Mouse (Mus musculus): Measurements from ENCODE around the gene Gm17535. TPM values are rescaled to one million over a fixed set of nuclear protein-coding genes. Genes with fewer than 3 reads are reported as not detected.
A peak's percentile ranks its signal among the peaks of the same experiment; 100 is the strongest.
"Not testable (repeated sequence)": the region's sequence is repeated elsewhere in the genome, so short reads cannot be mapped to it uniquely, and the experiment has no call there.

The Gm17535 gene
- total and polyA plus RNA-seq, 3 experiments = not detected

DNA sequence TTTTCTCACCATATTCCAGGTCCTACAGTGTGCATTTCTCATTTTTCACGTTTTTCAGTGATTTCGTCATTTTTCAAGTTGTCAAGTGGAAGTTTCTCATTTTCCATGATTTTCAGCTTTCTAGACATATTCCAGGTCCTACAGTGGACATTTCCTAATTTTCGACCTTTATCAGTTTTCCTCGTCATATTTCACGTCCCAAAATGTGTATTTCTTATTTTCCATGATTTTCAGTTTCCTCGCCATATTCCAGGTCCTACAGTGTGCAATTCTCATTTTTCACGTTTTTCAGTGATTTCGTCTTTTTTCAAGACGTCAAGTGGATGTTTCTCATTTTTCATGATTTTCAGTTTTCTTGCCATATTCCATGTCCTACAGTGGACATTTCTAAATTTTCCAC is 7.2 kb upstream of the Gm17535 start:
- H3K4me1 ChIP-seq (ENCODE audit: control insufficient read depth in 1 of 2, insufficient read depth in 2 of 2); H3K27me3 ChIP-seq (replicated peaks); H3K4me2 ChIP-seq (ENCODE audit: insufficient read depth, low read depth, poor library complexity, severe bottlenecking); H3K4me3 ChIP-seq (replicated peaks in 1 of 3; ENCODE audit: low read depth in 2 of 3, low read length in 2 of 3, poor library complexity in 1 of 3); H3K9ac ChIP-seq (ENCODE audit: insufficient read depth, low read depth); H3K79me2 ChIP-seq (replicated peaks; ENCODE audit: control insufficient read depth, extremely low read depth, insufficient read depth, poor library complexity, severe bottlenecking); DNase-seq (ENCODE audit: extremely low read depth); H3K27ac ChIP-seq (ENCODE audit: insufficient read depth, low read depth); H3K9me3 ChIP-seq (replicated peaks; ENCODE audit: low read length); in situ Hi-C loops (cut with MboI; ENCODE audit: low pct_ligation_motif_present, low pct_unique_long_range_greater_than_20kb, low sequenced_read_pairs); H3K36me3 ChIP-seq (replicated peaks in 1 of 2; ENCODE audit: control insufficient read depth in 1 of 2, insufficient read depth in 1 of 2, low read length in 1 of 2); dilution Hi-C loops (cut with MboI; ENCODE audit: extremely low pct_ligation_motif_present, extremely low pct_unique_long_range_greater_than_20kb, low sequenced_read_pairs): not testable (repeated sequence)
- TF ChIP-seq CTCF (conservative IDR thresholded peaks at IDR 0.05 in 1 of 2, IDR thresholded peaks at IDR 0.05 in 1 of 2; ENCODE audit: low read depth in 2 of 2, low read length in 2 of 2) = peak in 1 of 2 experiments; percentile 43; a peak in 1 of 4 replicates

GRCm38 (mm10) chr9:3029276-3030000 is 5.0 kb upstream of the Gm17535 start:
- DNase-seq (ENCODE audit: extremely low read depth); in situ Hi-C loops (cut with MboI; ENCODE audit: low pct_ligation_motif_present, low pct_unique_long_range_greater_than_20kb, low sequenced_read_pairs); H3K4me1 ChIP-seq (ENCODE audit: control insufficient read depth in 1 of 2, insufficient read depth in 2 of 2); H3K4me2 ChIP-seq (ENCODE audit: insufficient read depth, low read depth, poor library complexity, severe bottlenecking); H3K36me3 ChIP-seq (replicated peaks in 1 of 2; ENCODE audit: control insufficient read depth in 1 of 2, insufficient read depth in 1 of 2, low read length in 1 of 2); H3K9ac ChIP-seq (ENCODE audit: insufficient read depth, low read depth); H3K79me2 ChIP-seq (replicated peaks; ENCODE audit: control insufficient read depth, extremely low read depth, insufficient read depth, poor library complexity, severe bottlenecking); dilution Hi-C loops (cut with MboI; ENCODE audit: extremely low pct_ligation_motif_present, extremely low pct_unique_long_range_greater_than_20kb, low sequenced_read_pairs); H3K27ac ChIP-seq (ENCODE audit: insufficient read depth, low read depth); H3K9me3 ChIP-seq (replicated peaks; ENCODE audit: low read length); H3K4me3 ChIP-seq (replicated peaks in 1 of 3; ENCODE audit: low read depth in 2 of 3, low read length in 2 of 3, poor library complexity in 1 of 3); H3K27me3 ChIP-seq (replicated peaks): not testable (repeated sequence)
- TF ChIP-seq CTCF (conservative IDR thresholded peaks at IDR 0.05 in 1 of 2, IDR thresholded peaks at IDR 0.05 in 1 of 2; ENCODE audit: low read depth in 2 of 2, low read length in 2 of 2) = 0 out of 4 replicates have a peak, but pooled peaks of 1 of the 2 experiments have one; percentile 16

- peak; percentile 94 for DNase-seq (ENCODE audit: extremely low read depth)
Observed at GRCm38 (mm10) chr9:3030677-3031318, 3.6 kb upstream of the Gm17535 start.

GRCm38 (mm10) chr9:3036577-3036976 is 2.2 kb downstream of the Gm17535 start, which contains the start of gene Gm10715:
Gm10715 (plus strand) TSS chr9:3036877.
- H3K27me3 ChIP-seq (replicated peaks); H3K4me3 ChIP-seq (replicated peaks in 1 of 3; ENCODE audit: low read depth in 2 of 3, low read length in 2 of 3, poor library complexity in 1 of 3); H3K4me1 ChIP-seq (ENCODE audit: control insufficient read depth in 1 of 2, insufficient read depth in 2 of 2); in situ Hi-C loops (cut with MboI; ENCODE audit: low pct_ligation_motif_present, low pct_unique_long_range_greater_than_20kb, low sequenced_read_pairs); H3K9me3 ChIP-seq (replicated peaks; ENCODE audit: low read length); dilution Hi-C loops (cut with MboI; ENCODE audit: extremely low pct_ligation_motif_present, extremely low pct_unique_long_range_greater_than_20kb, low sequenced_read_pairs); H3K79me2 ChIP-seq (replicated peaks; ENCODE audit: control insufficient read depth, extremely low read depth, insufficient read depth, poor library complexity, severe bottlenecking); H3K9ac ChIP-seq (ENCODE audit: insufficient read depth, low read depth); DNase-seq (ENCODE audit: extremely low read depth); H3K27ac ChIP-seq (ENCODE audit: insufficient read depth, low read depth); H3K36me3 ChIP-seq (replicated peaks in 1 of 2; ENCODE audit: control insufficient read depth in 1 of 2, insufficient read depth in 1 of 2, low read length in 1 of 2); H3K4me2 ChIP-seq (ENCODE audit: insufficient read depth, low read depth, poor library complexity, severe bottlenecking): not testable (repeated sequence)

More at GRCm38 (mm10) chr9:3030677-3031318, 3.6 kb upstream of the Gm17535 start:
- H3K36me3 ChIP-seq (replicated peaks in 1 of 2; ENCODE audit: control insufficient read depth in 1 of 2, insufficient read depth in 1 of 2, low read length in 1 of 2); H3K4me3 ChIP-seq (replicated peaks in 1 of 3; ENCODE audit: low read depth in 2 of 3, low read length in 2 of 3, poor library complexity in 1 of 3); H3K4me1 ChIP-seq (ENCODE audit: control insufficient read depth in 1 of 2, insufficient read depth in 2 of 2); in situ Hi-C loops (cut with MboI; ENCODE audit: low pct_ligation_motif_present, low pct_unique_long_range_greater_than_20kb, low sequenced_read_pairs); H3K79me2 ChIP-seq (replicated peaks; ENCODE audit: control insufficient read depth, extremely low read depth, insufficient read depth, poor library complexity, severe bottlenecking); H3K9me3 ChIP-seq (replicated peaks; ENCODE audit: low read length); H3K9ac ChIP-seq (ENCODE audit: insufficient read depth, low read depth); H3K4me2 ChIP-seq (ENCODE audit: insufficient read depth, low read depth, poor library complexity, severe bottlenecking); H3K27me3 ChIP-seq (replicated peaks); H3K27ac ChIP-seq (ENCODE audit: insufficient read depth, low read depth); dilution Hi-C loops (cut with MboI; ENCODE audit: extremely low pct_ligation_motif_present, extremely low pct_unique_long_range_greater_than_20kb, low sequenced_read_pairs): not testable (repeated sequence)

GRCm38 (mm10) chr9:3038161-3038560 is 3.8 kb downstream of the Gm17535 start:
- in situ Hi-C loops (cut with MboI; ENCODE audit: low pct_ligation_motif_present, low pct_unique_long_range_greater_than_20kb, low sequenced_read_pairs); H3K9me3 ChIP-seq (replicated peaks; ENCODE audit: low read length); H3K4me3 ChIP-seq (replicated peaks in 1 of 3; ENCODE audit: low read depth in 2 of 3, low read length in 2 of 3, poor library complexity in 1 of 3); H3K27me3 ChIP-seq (replicated peaks); H3K27ac ChIP-seq (ENCODE audit: insufficient read depth, low read depth); dilution Hi-C loops (cut with MboI; ENCODE audit: extremely low pct_ligation_motif_present, extremely low pct_unique_long_range_greater_than_20kb, low sequenced_read_pairs); H3K4me1 ChIP-seq (ENCODE audit: control insufficient read depth in 1 of 2, insufficient read depth in 2 of 2); H3K36me3 ChIP-seq (replicated peaks in 1 of 2; ENCODE audit: control insufficient read depth in 1 of 2, insufficient read depth in 1 of 2, low read length in 1 of 2); H3K79me2 ChIP-seq (replicated peaks; ENCODE audit: control insufficient read depth, extremely low read depth, insufficient read depth, poor library complexity, severe bottlenecking); H3K9ac ChIP-seq (ENCODE audit: insufficient read depth, low read depth); H3K4me2 ChIP-seq (ENCODE audit: insufficient read depth, low read depth, poor library complexity, severe bottlenecking): not testable (repeated sequence)
- peak; percentile 16 for DNase-seq (ENCODE audit: extremely low read depth)

All from CH12.LX (cell line).